Mouse (Mus musculus): ENCODE results near the gene Rgs21. TPM values are rescaled to one million over a fixed set of nuclear protein-coding genes. Genes with fewer than 3 reads are reported as not detected.

Rgs21 gene
- not detected for total RNA-seq (2023)

GRCm38 (mm10) chr1:144567567-144567966, at the start of gene Rgs21:
TSS of gene Rgs21 (minus strand) at chr1:144567667.

Other genes starting within 250 kb of the Rgs21 start
- under 1 TPM; 0.36 to 0.52 TPM for gene Rgs18, start 207.8 kb upstream of the Rgs21 start, total RNA-seq (2023)